Mouse (Mus musculus) ES-Bruce4 (cell line): ENCODE measurements around the gene Ifnar2. TPM values are rescaled to one million over a fixed set of nuclear protein-coding genes. Genes with fewer than 3 reads are reported as not detected.
"Not testable (repeated sequence)": the region's sequence is repeated elsewhere in the genome, so short reads cannot be mapped to it uniquely, and the experiment has no call there.

Experiments
- H3K27ac ChIP-seq: 2 replicates; pipeline ENCODE4 v1.5.1; 2012; ENCODE audit warnings: low read length, inconsistent platforms; ENCODE audit not compliant: insufficient read depth
- H3K27me3 ChIP-seq: 2 replicates; pipeline ENCODE4 v1.6.1; 2012; ENCODE audit warnings: mild to moderate bottlenecking, low read length, inconsistent platforms; ENCODE audit not compliant: control insufficient read depth, poor library complexity, insufficient read depth, severe bottlenecking
- H3K36me3 ChIP-seq: 2 replicates; pipeline ENCODE4 v1.6.1; 2012; ENCODE audit warnings: inconsistent platforms, mild to moderate bottlenecking, low read length, moderate library complexity; ENCODE audit not compliant: control insufficient read depth, poor library complexity, insufficient read depth, severe bottlenecking
- H3K4me1 ChIP-seq: one replicate; pipeline ENCODE4 v1.8.1; 2011; ENCODE audit warnings: low read length; ENCODE audit not compliant: control insufficient read depth, insufficient read depth
- H3K4me3 ChIP-seq: 2 replicates; pipeline ENCODE4 v1.5.1; 2011; ENCODE audit warnings: low read depth, mild to moderate bottlenecking, low read length
- H3K9ac ChIP-seq: 2 replicates; pipeline ENCODE4 v1.6.1; 2012; ENCODE audit warnings: low read depth, mild to moderate bottlenecking, inconsistent platforms; ENCODE audit not compliant: poor library complexity, severe bottlenecking
- H3K9me3 ChIP-seq: replicated peaks from 2 replicates; pipeline ENCODE4 v1.6.1; 2012; ENCODE audit warnings: mild to moderate bottlenecking, low read length, inconsistent platforms; ENCODE audit not compliant: control insufficient read depth, poor library complexity, insufficient read depth, severe bottlenecking
- CTCF ChIP-seq: IDR thresholded peaks from one replicate; pipeline ENCODE4 v1.8.1; 2011; ENCODE audit warnings: low read depth, low read length
- EP300 ChIP-seq: IDR thresholded peaks from 2 replicates; pipeline ENCODE4 v1.6.1; 2011; ENCODE audit warnings: low read depth, low read length; ENCODE audit not compliant: insufficient read depth
- POLR2A ChIP-seq: IDR thresholded peaks from one replicate; pipeline ENCODE4 v1.8.1; 2011; ENCODE audit warnings: low read length; ENCODE audit not compliant: insufficient read depth
- polyA plus RNA-seq: library from polyadenylated mRNA; stranded (reverse); fragments of >200 nt; gene quantifications from 2 replicates; pipeline ENCODE4 v1.2.4, GENCODE M21; 2011; ENCODE audit warnings: low read depth; ENCODE audit not compliant: missing spikeins, insufficient read depth, insufficient read length

Gene Ifnar2
- polyA plus RNA-seq, 1 experiment, result 13.4 TPM

GRCm38 (mm10) chr16:91434119-91434518 is 61.5 kb downstream of the Ifnar2 start:
- H3K4me3 ChIP-seq, result no peak overlapping the region
- H3K27me3 ChIP-seq, result no peaks in the 10 kb centered on the region; the same call in 1 of the 2 replicates
- no peaks in the 10 kb centered on the region for H3K4me1 ChIP-seq
- H3K9ac ChIP-seq, result no peak overlapping the region
- H3K36me3 ChIP-seq, result no peaks in the 10 kb centered on the region
- TF ChIP-seq EP300 (no peak), POLR2A (no peak), CTCF (no peak)
- H3K27ac ChIP-seq, result no peak overlapping the region
- H3K9me3 ChIP-seq, result no peaks in the 10 kb centered on the region

DNA sequence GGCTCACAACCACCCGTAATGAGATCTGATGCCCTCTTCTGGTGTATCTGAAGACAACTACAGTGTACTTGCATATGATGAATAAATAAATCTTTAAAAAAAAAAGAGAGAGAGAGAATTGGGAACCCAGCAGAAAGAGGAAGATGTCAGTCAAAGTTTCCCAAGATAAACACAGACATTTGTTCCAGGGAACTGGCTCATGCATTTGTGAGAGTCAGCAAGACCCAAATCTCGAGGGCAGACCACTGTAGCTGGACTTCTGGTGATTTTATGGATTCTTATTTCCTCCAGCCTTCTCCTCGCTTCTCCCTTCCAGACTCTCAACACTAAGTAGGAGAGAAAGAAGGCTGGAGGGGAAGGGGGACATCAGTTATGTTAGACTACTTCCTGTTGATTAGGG is 65.5 kb downstream of the Ifnar2 start:
- no peaks in the 10 kb centered on the region for H3K36me3 ChIP-seq
- no peaks in the 10 kb centered on the region for H3K9me3 ChIP-seq
- no peak for TF ChIP-seq POLR2A
- no peak for TF ChIP-seq EP300
- no peak for TF ChIP-seq CTCF
- no peak overlapping the region for H3K4me3 ChIP-seq
- no peak overlapping the region for H3K9ac ChIP-seq
- no peaks in the 10 kb centered on the region; the same call in 1 of the 2 replicates for H3K27me3 ChIP-seq
- H3K27ac ChIP-seq, result no peak overlapping the region
- no peaks in the 10 kb centered on the region for H3K4me1 ChIP-seq

GRCm38 (mm10) chr16:91438599-91438998 is 66.0 kb downstream of the Ifnar2 start:
- H3K27me3 ChIP-seq, H3K36me3 ChIP-seq, H3K9me3 ChIP-seq, H3K4me3 ChIP-seq, H3K27ac ChIP-seq, H3K4me1 ChIP-seq, H3K9ac ChIP-seq: not testable (repeated sequence)

GRCm38 (mm10) chr16:91441366-91441765 is 68.8 kb downstream of the Ifnar2 start:
- Histone ChIP-seq H3K27ac (no peak overlapping the region), H3K9me3 (0 out of 2 replicates have a peak, but pooled peaks cover 3% of the 10 kb centered on the region), H3K9ac (no peak overlapping the region), H3K27me3 (no peaks in the 10 kb centered on the region; the same call in 1 of the 2 replicates), H3K36me3 (no peaks in the 10 kb centered on the region), H3K4me1 (no peaks in the 10 kb centered on the region), H3K4me3 (no peak overlapping the region)
- TF ChIP-seq EP300 (no peak), POLR2A (no peak), CTCF (no peak)

DNA sequence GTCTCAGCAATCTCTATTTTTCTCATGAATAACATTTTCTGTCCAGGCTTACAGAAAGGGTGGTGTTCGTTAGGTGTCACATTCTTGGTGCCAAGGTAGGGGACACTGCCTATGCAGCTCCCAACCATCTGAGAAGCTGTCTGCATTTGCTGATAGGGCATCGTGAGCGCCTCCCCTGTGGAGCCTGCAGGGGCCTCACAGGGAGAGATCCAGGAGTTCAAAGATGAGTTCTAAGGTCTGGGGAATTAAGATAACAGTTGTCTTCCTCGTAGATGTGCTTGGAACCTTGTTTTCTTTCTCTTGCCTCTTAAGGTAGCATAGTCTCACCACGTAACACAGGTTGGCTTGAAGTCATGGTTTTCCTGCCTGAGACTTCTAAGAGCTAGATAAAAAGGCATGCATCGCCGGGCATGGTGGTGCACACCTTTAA is 69.2 kb downstream of the Ifnar2 start:
- no peak overlapping the region for H3K27ac ChIP-seq
- H3K9ac ChIP-seq, result no peak overlapping the region
- 0 out of 2 replicates have a peak, but pooled peaks cover 3% of the 10 kb centered on the region for H3K9me3 ChIP-seq
- H3K4me1 ChIP-seq, result no peaks in the 10 kb centered on the region
- no peaks in the 10 kb centered on the region for H3K36me3 ChIP-seq
- H3K4me3 ChIP-seq, result no peak overlapping the region
- TF ChIP-seq EP300 (no peak), CTCF (no peak), POLR2A (no peak)
- H3K27me3 ChIP-seq, result no peaks in the 10 kb centered on the region

DNA sequence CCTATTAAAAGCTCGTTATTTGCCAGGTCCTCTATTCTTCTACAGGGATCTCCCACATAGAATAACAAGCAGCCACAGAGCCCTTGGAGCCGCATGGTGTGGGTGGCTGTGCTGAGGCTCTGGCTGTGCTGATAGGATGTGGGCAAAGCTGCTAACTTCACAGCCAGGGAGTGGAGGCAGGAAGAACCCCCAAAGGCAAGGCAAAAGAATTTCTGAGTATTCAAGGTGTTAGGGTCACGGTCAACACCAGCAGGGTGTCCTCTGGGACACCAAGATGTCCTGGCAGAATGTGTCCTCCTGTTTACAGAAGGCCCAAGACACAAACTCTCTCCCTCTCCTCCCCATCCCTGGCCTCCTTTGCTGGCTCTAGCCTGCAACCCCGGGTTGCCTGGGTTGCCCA is 69.9 kb downstream of the Ifnar2 start:
- no peak for TF ChIP-seq EP300
- no peak for TF ChIP-seq CTCF
- no peak for TF ChIP-seq POLR2A
- Histone ChIP-seq H3K36me3 (no peaks in the 10 kb centered on the region), H3K9ac (no peak overlapping the region), H3K27me3 (no peaks in the 10 kb centered on the region), H3K4me1 (no peaks in the 10 kb centered on the region), H3K9me3 (0 out of 2 replicates have a peak, but pooled peaks cover 3% of the 10 kb centered on the region), H3K27ac (no peak overlapping the region), H3K4me3 (no peak overlapping the region)
